Mouse (Mus musculus): Measurements from ENCODE around the gene Sf3a3. TPM values are rescaled to one million over a fixed set of nuclear protein-coding genes. Genes with fewer than 3 reads are reported as not detected.

Sf3a3 gene
- polyA plus RNA-seq, 1 experiment from 2014 or later: 37.1 TPM

DNA sequence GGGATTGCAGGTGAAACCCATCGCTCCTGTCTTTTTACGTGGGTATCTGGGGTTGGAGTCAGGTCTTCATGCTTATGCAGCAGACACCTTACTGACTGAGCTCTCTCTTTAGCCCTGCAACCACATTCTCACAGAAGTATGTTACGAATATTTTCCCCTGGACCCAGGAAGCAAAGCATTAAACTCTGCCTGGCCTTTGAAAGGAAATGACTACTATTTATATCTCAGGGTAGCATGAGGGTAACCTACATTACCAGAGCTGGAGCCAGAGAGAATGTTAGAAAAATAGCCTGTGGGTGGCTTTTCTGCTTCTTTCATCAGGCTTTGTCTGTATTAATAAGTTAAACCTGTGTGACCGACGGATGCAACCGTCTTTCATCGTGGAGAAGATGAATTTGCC lies 41.0 kb downstream of the Sf3a3 start:
- Histone ChIP-seq H3K4me1 (ENCODE audit: insufficient read depth) (peaks cover 45% of the 10 kb centered on the region), H3K9me3 (ENCODE audit: low read length) (no peaks in the 10 kb centered on the region), H3K27me3 (ENCODE audit: insufficient read depth, low read length) (no peaks in the 10 kb centered on the region), H3K4me3 (ENCODE audit: low read depth, low read length) (no peak overlapping the region), H3K36me3 (replicated peaks; ENCODE audit: insufficient read depth, low read length) (peaks cover 5% of the 10 kb centered on the region; the same call in 1 of the 2 replicates), H3K4me2 (ENCODE audit: low read depth, low read length) (no peak overlapping the region; the same call in 1 of the 2 replicates), H3K9ac (replicated peaks) (peak overlapping the region; percentile 21; the same call in 1 of the 2 replicates), H3K27ac (ENCODE audit: low read depth) (peak overlapping the region; percentile 45; the same call in 1 of the 2 replicates)
- TF ChIP-seq EP300 (IDR thresholded peaks at IDR 0.05; ENCODE audit: low read depth) (no peak), CTCF (IDR thresholded peaks at IDR 0.05; ENCODE audit: low read depth) (no peak)
- DNase-seq (no peak), ATAC-seq (no peak)
- 33% methylated on average over 7 of the region's 7 CpGs for WGBS (ENCODE audit: insufficient replicate concordance)

DNA sequence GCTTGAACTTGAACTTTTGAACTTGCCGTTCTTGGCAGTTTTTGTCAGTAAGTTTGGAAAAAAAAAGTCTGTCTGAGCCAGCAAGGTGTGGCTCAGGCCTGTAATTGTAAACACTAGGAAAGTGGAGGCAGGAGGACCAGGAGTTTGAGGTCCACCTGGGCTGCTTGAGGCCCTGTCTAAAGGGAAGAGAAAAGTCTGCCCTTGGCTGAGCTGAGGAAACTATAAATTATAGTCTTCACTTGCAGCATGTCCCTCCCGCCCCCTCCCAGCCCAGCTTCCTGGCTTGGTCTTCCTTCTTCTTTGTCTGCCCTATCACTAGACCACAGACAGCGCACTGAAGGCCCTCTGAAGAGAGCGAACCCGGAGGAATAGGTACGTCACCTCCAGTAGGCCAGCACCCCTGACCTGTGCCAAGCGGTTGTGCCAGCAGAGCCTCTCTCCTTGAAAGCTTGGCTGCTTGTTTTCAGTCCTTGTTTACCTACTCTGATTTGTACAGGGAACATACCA lies 44.8 kb downstream of the Sf3a3 start:
- Histone ChIP-seq H3K27me3 (ENCODE audit: insufficient read depth, low read length) (no peaks in the 10 kb centered on the region), H3K4me3 (ENCODE audit: low read depth, low read length) (no peak overlapping the region), H3K4me1 (ENCODE audit: insufficient read depth) (peaks cover 20% of the 10 kb centered on the region), H3K9me3 (ENCODE audit: low read length) (no peaks in the 10 kb centered on the region), H3K4me2 (ENCODE audit: low read depth, low read length) (no peak overlapping the region), H3K9ac (replicated peaks) (no peak overlapping the region), H3K36me3 (replicated peaks; ENCODE audit: insufficient read depth, low read length) (peaks cover 5% of the 10 kb centered on the region; the same call in 1 of the 2 replicates), H3K27ac (ENCODE audit: low read depth) (0 out of 2 replicates have a peak overlapping the region, but pooled peaks have one; percentile 48)
- TF ChIP-seq CTCF (IDR thresholded peaks at IDR 0.05; ENCODE audit: low read depth) (no peak), EP300 (IDR thresholded peaks at IDR 0.05; ENCODE audit: low read depth) (no peak)
- DNase-seq: no peak
- WGBS (ENCODE audit: insufficient replicate concordance): 21% methylated on average over 7 of the region's 7 CpGs
- peak; percentile 50 for ATAC-seq

DNA sequence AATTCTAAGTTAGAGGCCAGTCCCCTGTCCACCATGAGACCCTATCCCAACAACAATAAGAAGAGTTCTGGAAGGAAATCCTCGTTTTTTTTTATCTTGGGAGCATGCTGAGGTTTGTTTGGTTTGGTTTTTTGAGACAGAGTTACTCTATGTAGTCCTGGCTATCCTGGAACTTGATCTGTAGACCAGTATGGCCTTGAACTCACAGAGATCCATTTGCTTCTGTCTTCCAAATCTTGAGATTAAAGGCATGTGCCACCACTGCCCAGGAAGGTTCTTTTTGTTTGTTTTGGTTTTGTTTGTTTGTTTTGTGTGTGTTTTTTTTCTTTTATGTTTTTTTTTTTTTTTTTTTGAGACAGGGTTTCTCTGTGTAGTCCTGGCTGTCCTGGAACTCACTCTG lies 46.6 kb downstream of the Sf3a3 start:
- no peak overlapping the region for H3K9ac ChIP-seq (replicated peaks)
- 43% methylated on average over 1 of the region's 1 CpGs for WGBS (ENCODE audit: insufficient replicate concordance)
- no peak for DNase-seq

DNA sequence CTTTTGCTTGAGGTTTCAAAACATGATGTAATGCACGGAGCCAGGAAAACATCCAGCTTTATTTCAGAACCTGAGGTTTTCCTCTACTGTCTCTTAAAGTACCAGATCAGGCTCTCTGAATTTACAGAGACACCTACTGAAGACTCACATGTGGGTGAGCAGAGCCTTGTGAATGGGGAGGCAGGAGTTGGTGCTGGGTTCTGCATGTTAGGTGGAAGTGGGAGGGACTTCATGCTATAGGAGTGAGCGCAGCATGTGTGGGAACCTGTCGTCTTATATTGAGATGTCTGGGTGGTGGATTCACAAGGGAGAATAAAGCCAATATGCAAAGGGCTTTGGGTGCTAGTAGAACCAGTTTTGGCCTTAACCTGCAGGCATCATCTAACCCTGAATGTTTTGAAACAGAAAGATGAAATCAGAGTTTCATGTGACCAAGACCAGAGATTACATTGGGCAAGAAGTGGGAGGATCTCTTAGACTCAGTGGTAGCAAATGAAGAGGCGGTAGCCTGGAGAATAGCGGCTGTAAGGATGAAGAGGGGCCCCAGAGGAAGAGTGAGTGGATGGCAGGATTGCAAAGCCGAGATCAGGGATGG lies 48.4 kb downstream of the Sf3a3 start:
- no peak overlapping the region for H3K9ac ChIP-seq (replicated peaks)

More for the DNA sequence above, 46.6 kb downstream of the Sf3a3 start:
- Histone ChIP-seq H3K4me3 (ENCODE audit: low read depth, low read length) (no peak overlapping the region), H3K27ac (ENCODE audit: low read depth) (no peak overlapping the region), H3K4me2 (ENCODE audit: low read depth, low read length) (no peak overlapping the region), H3K36me3 (replicated peaks; ENCODE audit: insufficient read depth, low read length) (peaks cover 5% of the 10 kb centered on the region; the same call in 1 of the 2 replicates), H3K4me1 (ENCODE audit: insufficient read depth) (peaks cover 22% of the 10 kb centered on the region), H3K9me3 (ENCODE audit: low read length) (no peaks in the 10 kb centered on the region), H3K27me3 (ENCODE audit: insufficient read depth, low read length) (no peaks in the 10 kb centered on the region)
- no peak for TF ChIP-seq CTCF (IDR thresholded peaks at IDR 0.05; ENCODE audit: low read depth)
- no peak for TF ChIP-seq EP300 (IDR thresholded peaks at IDR 0.05; ENCODE audit: low read depth)
- no peak for ATAC-seq

DNA sequence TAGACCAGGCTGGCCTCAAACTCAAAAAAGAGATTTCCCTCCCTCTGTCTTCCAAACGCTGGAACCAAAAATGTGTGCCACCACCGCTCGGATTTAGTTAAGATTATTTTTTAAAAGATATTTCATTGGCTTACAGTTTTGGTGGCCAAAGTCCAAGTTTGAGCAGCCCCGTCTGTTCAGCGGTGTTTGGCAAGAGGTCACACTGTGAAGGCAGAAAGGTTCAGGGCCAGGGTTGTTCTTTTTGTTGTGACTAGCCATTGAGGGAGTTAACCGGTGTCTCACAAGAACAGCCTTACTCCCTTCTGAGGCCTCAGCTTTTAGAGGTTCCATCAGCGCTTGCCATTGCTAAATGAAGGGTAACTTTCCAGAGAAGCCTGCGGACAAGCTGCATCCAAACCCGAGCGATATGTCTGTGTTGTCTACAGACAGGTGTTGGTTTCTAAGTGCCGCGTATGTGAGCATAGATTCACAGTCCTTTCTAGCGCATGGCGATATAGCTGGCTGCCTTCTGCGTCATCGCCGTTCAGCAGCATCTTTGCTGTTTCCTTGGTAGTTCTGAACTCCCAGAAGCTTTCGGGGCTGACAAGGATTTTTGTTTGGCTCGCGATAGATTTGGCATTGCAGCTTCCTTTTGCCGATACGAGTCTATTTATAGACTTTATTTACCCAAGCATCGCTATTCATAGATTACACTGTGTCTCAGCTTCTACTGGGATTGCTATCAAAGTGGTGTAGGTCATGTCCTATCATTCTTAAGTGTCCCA lies 51.4 kb downstream of the Sf3a3 start:
- no peak for DNase-seq
- ATAC-seq: peak; percentile 28; the same call in 1 of the 2 replicates
- TF ChIP-seq EP300 (IDR thresholded peaks at IDR 0.05; ENCODE audit: low read depth): no peak
- TF ChIP-seq CTCF (IDR thresholded peaks at IDR 0.05; ENCODE audit: low read depth): no peak
- Histone ChIP-seq H3K4me1 (ENCODE audit: insufficient read depth) (peaks cover 42% of the 10 kb centered on the region), H3K9ac (replicated peaks) (no peak overlapping the region), H3K36me3 (replicated peaks; ENCODE audit: insufficient read depth, low read length) (no peaks in the 10 kb centered on the region), H3K9me3 (ENCODE audit: low read length) (no peaks in the 10 kb centered on the region), H3K4me2 (ENCODE audit: low read depth, low read length) (peak overlapping the region; percentile 53), H3K27ac (ENCODE audit: low read depth) (peak overlapping the region; percentile 57), H3K27me3 (ENCODE audit: insufficient read depth, low read length) (no peaks in the 10 kb centered on the region), H3K4me3 (ENCODE audit: low read depth, low read length) (no peak overlapping the region)
- WGBS (ENCODE audit: insufficient replicate concordance): 47% methylated on average over 23 of the region's 23 CpGs

More for the DNA sequence above, 48.4 kb downstream of the Sf3a3 start:
- H3K9me3 ChIP-seq (ENCODE audit: low read length): no peaks in the 10 kb centered on the region
- H3K27ac ChIP-seq (ENCODE audit: low read depth): no peak overlapping the region
- H3K4me2 ChIP-seq (ENCODE audit: low read depth, low read length): no peak overlapping the region
- TF ChIP-seq CTCF (IDR thresholded peaks at IDR 0.05; ENCODE audit: low read depth) (no peak), EP300 (IDR thresholded peaks at IDR 0.05; ENCODE audit: low read depth) (no peak)
- WGBS (ENCODE audit: insufficient replicate concordance): 74% methylated on average over 6 of the region's 6 CpGs
- DNase-seq (no peak), ATAC-seq (no peak)
- no peak overlapping the region for H3K4me3 ChIP-seq (ENCODE audit: low read depth, low read length)
- peaks cover 36% of the 10 kb centered on the region for H3K4me1 ChIP-seq (ENCODE audit: insufficient read depth)
- H3K36me3 ChIP-seq (replicated peaks; ENCODE audit: insufficient read depth, low read length): peaks cover 5% of the 10 kb centered on the region; the same call in 1 of the 2 replicates
- H3K27me3 ChIP-seq (ENCODE audit: insufficient read depth, low read length): no peaks in the 10 kb centered on the region

DNA sequence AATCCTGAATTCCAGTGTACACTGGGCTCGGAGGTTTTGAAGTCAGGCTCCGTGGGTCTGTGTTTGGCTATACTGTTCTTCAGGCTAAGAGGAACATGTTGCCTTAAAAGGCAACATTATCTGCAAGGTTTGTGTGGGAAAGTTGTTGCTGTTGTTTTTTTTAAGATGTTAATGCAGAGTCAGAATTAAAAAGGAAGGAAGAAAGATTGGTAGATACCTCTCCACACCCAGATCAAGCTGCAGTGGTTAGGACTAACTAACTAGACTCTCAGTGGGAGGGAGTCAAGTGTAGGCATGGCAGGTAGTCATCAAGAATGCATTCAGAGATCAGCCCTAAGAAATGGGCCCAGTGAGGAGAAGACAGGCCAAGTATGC lies 52.0 kb downstream of the Sf3a3 start:
- H3K36me3 ChIP-seq (replicated peaks; ENCODE audit: insufficient read depth, low read length): no peaks in the 10 kb centered on the region
- 23% methylated on average over 2 of the region's 2 CpGs for WGBS (ENCODE audit: insufficient replicate concordance)
- H3K27me3 ChIP-seq (ENCODE audit: insufficient read depth, low read length): no peaks in the 10 kb centered on the region
- H3K4me1 ChIP-seq (ENCODE audit: insufficient read depth): peaks cover 42% of the 10 kb centered on the region
- TF ChIP-seq CTCF (IDR thresholded peaks at IDR 0.05; ENCODE audit: low read depth) (no peak), EP300 (IDR thresholded peaks at IDR 0.05; ENCODE audit: low read depth) (no peak)
- no peaks in the 10 kb centered on the region for H3K9me3 ChIP-seq (ENCODE audit: low read length)
- DNase-seq (no peak), ATAC-seq (no peak)
- H3K4me2 ChIP-seq (ENCODE audit: low read depth, low read length): peak overlapping the region; percentile 53
- H3K27ac ChIP-seq (ENCODE audit: low read depth): peak overlapping the region; percentile 57; the same call in 1 of the 2 replicates
- H3K9ac ChIP-seq (replicated peaks): peak overlapping the region; percentile 11; the same call in 1 of the 2 replicates
- H3K4me3 ChIP-seq (ENCODE audit: low read depth, low read length): no peak overlapping the region
